Mouse (Mus musculus): ENCODE results near the gene Tsx.

DNA sequence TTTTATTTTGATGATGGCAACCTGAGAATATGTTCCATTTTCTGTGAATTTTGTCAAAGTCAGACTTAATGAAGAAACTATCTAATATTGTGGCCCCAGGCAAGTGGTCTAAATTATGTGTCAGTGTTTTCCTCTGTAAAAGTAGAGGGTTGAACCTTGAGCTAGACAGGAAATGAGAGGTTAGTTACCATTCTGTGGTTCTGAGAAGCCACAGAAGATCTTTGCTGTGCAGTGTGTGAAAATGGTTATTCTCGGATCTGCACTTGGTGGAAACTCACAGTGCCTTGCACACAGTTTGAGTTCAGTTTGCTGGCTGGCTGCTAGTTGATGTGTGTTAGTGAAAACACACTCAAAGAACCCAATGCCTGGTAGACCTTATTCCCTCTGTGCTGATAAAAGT, 20.4 kb upstream of the Tsx start:
- TF ChIP-seq CTCF (IDR thresholded peaks at IDR 0.05; ENCODE audit: control insufficient read depth, insufficient read depth, insufficient read length) (no peak), CEBPB (IDR thresholded peaks at IDR 0.05; ENCODE audit: low read depth) (no peak), MYOG (IDR thresholded peaks at IDR 0.05; ENCODE audit: control insufficient read depth, extremely low read depth, insufficient read length) (no peak), USF1 (IDR thresholded peaks at IDR 0.05; ENCODE audit: low read depth) (no peak)

All from C2C12 (cell line).